Mouse (Mus musculus): ENCODE results near the gene Ppp3ca.

DNA sequence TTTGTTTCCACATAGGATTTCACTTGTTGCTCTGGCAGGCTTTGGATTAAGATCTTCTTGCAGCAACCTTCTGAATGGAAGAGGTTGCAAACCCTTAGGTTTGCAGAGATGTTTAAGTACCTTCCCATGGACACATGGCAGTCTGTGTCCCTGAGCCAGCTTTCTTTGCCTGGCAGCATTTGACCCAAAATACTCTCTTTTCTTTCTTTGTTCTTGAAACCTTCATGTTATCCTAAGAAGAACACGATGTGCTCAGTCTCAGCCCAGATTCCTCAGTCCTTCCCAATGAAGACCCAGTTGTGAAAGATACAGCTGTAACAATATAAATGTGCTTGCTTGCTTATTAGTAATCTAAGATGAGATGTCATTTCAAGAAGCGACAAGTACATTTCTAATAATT, 197.4 kb downstream of the Ppp3ca start:
- TF ChIP-seq CTCF (IDR thresholded peaks at IDR 0.05; ENCODE audit: low read depth, low read length) (no peak), POLR2A (IDR thresholded peaks at IDR 0.05; ENCODE audit: borderline replicate concordance, low read depth, low read length) (no peak)

Data from bone marrow macrophage, adult 2 months (primary cell).